Mouse (Mus musculus): Measurements from ENCODE around the gene P2rx7. TPM values are rescaled to one million over a fixed set of nuclear protein-coding genes. Genes with fewer than 3 reads are reported as not detected.
A peak's percentile ranks its signal among the peaks of the same experiment; 100 is the strongest.

The P2rx7 gene
- total RNA-seq, 1 experiment from 2014 or later, result 3.6 TPM

GRCm38 (mm10) chr5:122731321-122731720 lies 87.6 kb downstream of the P2rx7 start:
- peak; percentile 79 for DNase-seq

GRCm38 (mm10) chr5:122731991-122732673 lies 88.4 kb downstream of the P2rx7 start:
- DNase-seq, result peak; percentile 43

- DNase-seq, result no peak
Measured at GRCm38 (mm10) chr5:122733881-122734280, 90.2 kb downstream of the P2rx7 start.

GRCm38 (mm10) chr5:122735853-122736252 lies 92.1 kb downstream of the P2rx7 start:
- no peak for DNase-seq

- DNase-seq, result no peak
Measured at GRCm38 (mm10) chr5:122736761-122737160, 93.0 kb downstream of the P2rx7 start.

Small RNA genes within 50 kb of the gene (microRNA-seq; reads per million reads assigned to microRNA genes)
- 0.43 to 1.5 reads per million in 2 experiments for gene Mir8115

Other genes with a start within 250 kb of the P2rx7 start
- 47.3 and 50.4 TPM in 2 replicates for gene Anapc7, start 222.2 kb upstream of the P2rx7 start, total RNA-seq (2021)
- gene Atp2a2, start 141.7 kb upstream of the P2rx7 start, total RNA-seq (2021), result 212 and 220 TPM in 2 replicates
- gene Ift81, start 29.4 kb upstream of the P2rx7 start, total RNA-seq (2021), result 11.7 and 18.0 TPM in 2 replicates
- 33.2 and 34.9 TPM in 2 replicates for gene P2rx4, start 63.6 kb downstream of the P2rx7 start, total RNA-seq (2021)
- 21.3 and 30.5 TPM in 2 replicates for gene Camkk2, start 135.5 kb downstream of the P2rx7 start, total RNA-seq (2021)
- gene Anapc5, start 177.4 kb downstream of the P2rx7 start, total RNA-seq (2021), result 173 and 195 TPM in 2 replicates
- gene Rnf34, start 206.1 kb downstream of the P2rx7 start, total RNA-seq (2021), result 21.7 and 27.2 TPM in 2 replicates